Mouse (Mus musculus): ENCODE results near the gene Mex3a. TPM values are rescaled to one million over a fixed set of nuclear protein-coding genes. Genes with fewer than 3 reads are reported as not detected.

The Mex3a gene
- polyA plus RNA-seq, 1 experiment from 2014 or later = 22.5 TPM

DNA sequence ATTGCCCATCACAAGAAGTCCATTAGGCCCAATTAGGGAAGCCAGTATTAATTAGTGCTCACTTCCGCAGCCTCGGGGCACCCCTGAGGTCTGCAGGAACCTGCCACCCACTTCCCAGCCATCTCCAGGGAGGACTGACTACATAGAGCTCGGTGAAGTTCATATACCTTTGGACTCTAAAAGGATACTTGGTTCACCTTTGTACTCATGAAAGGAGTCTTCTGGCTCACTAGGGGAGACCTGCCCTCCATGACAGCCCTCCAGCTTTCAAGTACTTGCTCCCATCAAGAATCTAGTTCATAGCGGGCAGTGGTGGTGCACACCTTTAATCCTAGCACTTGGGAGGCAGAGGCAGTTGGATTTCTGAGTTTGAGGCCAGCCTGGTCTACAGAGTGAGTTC is 13.8 kb upstream of the Mex3a start:
- 78% methylated on average over 4 of the region's 4 CpGs for WGBS
- Histone ChIP-seq H3K9ac (no peak overlapping the region), H3K4me3 (replicated peaks) (no peak overlapping the region), H3K9me3 (replicated peaks) (no peaks in the 10 kb centered on the region), H3K4me1 (peaks cover 50% of the 10 kb centered on the region), H3K27me3 (no peaks in the 10 kb centered on the region), H3K36me3 (peaks cover 8% of the 10 kb centered on the region; the same call in 1 of the 2 replicates), H3K4me2 (replicated peaks) (no peak overlapping the region), H3K27ac (replicated peaks) (no peak overlapping the region)
- ATAC-seq (ENCODE audit: insufficient number of reproducible peaks, low FRiP score, low TSS enrichment, low read depth) = no peak

- H3K4me2 ChIP-seq (replicated peaks) = no peak overlapping the region
- no peak overlapping the region for H3K4me3 ChIP-seq (replicated peaks)
- H3K36me3 ChIP-seq = peaks cover 16% of the 10 kb centered on the region
- 82% methylated on average over 2 of the region's 2 CpGs for whole genome bisulfite sequencing
- no peak overlapping the region for H3K27ac ChIP-seq (replicated peaks)
- H3K4me1 ChIP-seq = peaks cover 33% of the 10 kb centered on the region
- H3K9me3 ChIP-seq (replicated peaks) = no peaks in the 10 kb centered on the region
- H3K9ac ChIP-seq = no peak overlapping the region
- ATAC-seq (ENCODE audit: insufficient number of reproducible peaks, low FRiP score, low TSS enrichment, low read depth) = no peak
- H3K27me3 ChIP-seq = no peaks in the 10 kb centered on the region
Observed at GRCm38 (mm10) chr3:88520078-88520477, 12.1 kb upstream of the Mex3a start.

- ATAC-seq (ENCODE audit: insufficient number of reproducible peaks, low FRiP score, low TSS enrichment, low read depth) = no peak
- no peak overlapping the region for H3K9ac ChIP-seq
- peaks cover 18% of the 10 kb centered on the region for H3K36me3 ChIP-seq
- H3K4me3 ChIP-seq (replicated peaks) = no peak overlapping the region
- no peaks in the 10 kb centered on the region for H3K9me3 ChIP-seq (replicated peaks)
- H3K4me1 ChIP-seq = peaks cover 33% of the 10 kb centered on the region
- 87% methylated on average over 6 of the region's 6 CpGs for WGBS
- H3K27ac ChIP-seq (replicated peaks) = 0 out of 2 replicates have a peak overlapping the region, but pooled peaks have one; percentile 18
- no peaks in the 10 kb centered on the region for H3K27me3 ChIP-seq
- no peak overlapping the region for H3K4me2 ChIP-seq (replicated peaks)
Observed at GRCm38 (mm10) chr3:88521156-88521555, 11.0 kb upstream of the Mex3a start.

DNA sequence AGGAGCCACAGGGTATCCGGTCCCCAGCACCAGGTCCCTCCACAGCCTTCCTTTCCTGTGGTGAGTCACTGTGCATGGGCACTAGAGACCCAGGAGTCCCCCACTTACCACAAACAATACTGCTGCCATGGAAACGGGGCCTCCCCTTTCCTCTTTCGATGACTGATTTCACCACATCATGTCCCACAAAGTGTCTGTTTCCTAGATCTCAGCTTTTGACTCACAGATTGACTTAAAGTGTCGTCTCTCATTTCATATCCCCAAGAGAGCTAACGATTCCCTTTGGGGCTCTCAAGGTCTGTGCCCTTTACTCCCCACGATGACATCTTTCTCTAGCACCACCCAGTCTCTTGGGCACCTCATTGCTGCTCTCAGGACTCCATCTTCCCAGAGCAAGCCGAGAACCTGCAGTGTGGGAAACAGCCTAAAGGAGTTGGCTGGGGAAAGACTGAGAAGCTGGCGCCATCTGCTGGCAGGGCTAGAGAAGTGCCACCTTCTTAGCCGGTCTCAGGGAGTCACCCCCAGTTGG is 10.3 kb upstream of the Mex3a start:
- 30% methylated on average over 9 of the region's 9 CpGs for WGBS

DNA sequence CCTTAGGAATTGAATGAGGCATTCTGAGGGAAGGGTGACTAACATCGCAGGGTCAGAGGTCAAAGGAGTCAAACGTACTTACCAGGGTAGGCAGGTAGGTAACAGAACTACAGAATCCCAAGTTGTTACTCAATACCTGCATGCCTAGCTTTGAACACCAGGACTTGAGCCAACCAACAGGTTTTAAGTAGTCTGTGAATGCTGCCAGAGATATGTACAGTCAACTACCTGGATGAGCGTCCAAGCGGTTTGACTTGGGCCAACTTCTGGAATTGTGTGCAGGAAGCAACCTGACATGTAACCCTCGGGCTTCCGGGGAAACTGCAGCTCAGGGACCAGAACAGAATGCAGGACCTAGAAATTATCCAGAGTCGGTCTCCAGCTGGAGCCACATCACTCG is 9.2 kb upstream of the Mex3a start:
- Histone ChIP-seq H3K27me3 (no peaks in the 10 kb centered on the region), H3K27ac (replicated peaks) (no peak overlapping the region), H3K4me3 (replicated peaks) (no peak overlapping the region), H3K4me2 (replicated peaks) (no peak overlapping the region), H3K9ac (no peak overlapping the region), H3K4me1 (peaks cover 32% of the 10 kb centered on the region), H3K36me3 (peaks cover 18% of the 10 kb centered on the region), H3K9me3 (replicated peaks) (no peaks in the 10 kb centered on the region)
- 84% methylated on average over 8 of the region's 8 CpGs for WGBS
- ATAC-seq (ENCODE audit: insufficient number of reproducible peaks, low FRiP score, low TSS enrichment, low read depth) = no peak

More for the DNA sequence above, 10.3 kb upstream of the Mex3a start:
- Histone ChIP-seq H3K4me3 (replicated peaks) (no peak overlapping the region), H3K27me3 (no peaks in the 10 kb centered on the region), H3K36me3 (peaks cover 18% of the 10 kb centered on the region), H3K9me3 (replicated peaks) (no peaks in the 10 kb centered on the region), H3K4me2 (replicated peaks) (0 out of 2 replicates have a peak overlapping the region, but pooled peaks have one; percentile 3), H3K27ac (replicated peaks) (peak overlapping the region; percentile 65), H3K9ac (no peak overlapping the region), H3K4me1 (peaks cover 26% of the 10 kb centered on the region)
- ATAC-seq (ENCODE audit: insufficient number of reproducible peaks, low FRiP score, low TSS enrichment, low read depth) = peak; percentile 73

DNA sequence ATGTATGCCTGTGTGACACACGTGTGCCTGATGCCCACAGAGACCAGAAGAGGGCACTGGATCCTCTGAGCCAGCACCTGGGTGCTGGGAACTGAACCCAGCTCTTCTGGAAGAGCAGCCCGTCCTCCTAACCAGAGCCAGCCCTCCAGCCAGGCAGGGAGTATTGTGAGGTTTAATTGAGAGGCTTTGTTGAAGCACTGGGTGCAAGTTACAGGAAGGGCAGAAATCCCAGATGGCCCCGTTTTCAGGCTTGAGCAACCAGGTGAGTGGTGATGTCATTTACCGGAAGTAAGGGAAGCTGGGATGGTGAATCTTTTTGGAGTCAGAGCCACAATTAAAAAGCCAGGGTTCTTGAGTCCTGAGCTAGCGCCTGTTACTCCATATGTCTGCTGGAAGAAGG is 7.2 kb upstream of the Mex3a start:
- no peak overlapping the region for H3K4me3 ChIP-seq (replicated peaks)
- 80% methylated on average over 5 of the region's 5 CpGs for WGBS
- H3K9ac ChIP-seq = no peak overlapping the region
- H3K4me1 ChIP-seq = peaks cover 51% of the 10 kb centered on the region
- no peaks in the 10 kb centered on the region for H3K9me3 ChIP-seq (replicated peaks)
- ATAC-seq (ENCODE audit: insufficient number of reproducible peaks, low FRiP score, low TSS enrichment, low read depth) = no peak
- peak overlapping the region; percentile 18; the same call in 1 of the 2 replicates for H3K27ac ChIP-seq (replicated peaks)
- no peaks in the 10 kb centered on the region for H3K27me3 ChIP-seq
- no peak overlapping the region for H3K4me2 ChIP-seq (replicated peaks)
- H3K36me3 ChIP-seq = peaks cover 18% of the 10 kb centered on the region

GRCm38 (mm10) chr3:88526157-88527131 is 5.8 kb upstream of the Mex3a start:
- peaks cover 52% of the 10 kb centered on the region for H3K4me1 ChIP-seq

GRCm38 (mm10) chr3:88527565-88527964 is 4.6 kb upstream of the Mex3a start:
- H3K4me2 ChIP-seq (replicated peaks) = peak overlapping the region; percentile 1
- peaks cover 18% of the 10 kb centered on the region for H3K36me3 ChIP-seq
- 32% methylated on average over 8 of the region's 8 CpGs for WGBS
- peaks cover 43% of the 10 kb centered on the region for H3K4me1 ChIP-seq
- peak overlapping the region; percentile 76 for H3K27ac ChIP-seq (replicated peaks)
- H3K9ac ChIP-seq = 0 out of 2 replicates have a peak overlapping the region, but pooled peaks have one; percentile 26
- H3K4me3 ChIP-seq (replicated peaks) = no peak overlapping the region
- ATAC-seq (ENCODE audit: insufficient number of reproducible peaks, low FRiP score, low TSS enrichment, low read depth) = no peak
- H3K9me3 ChIP-seq (replicated peaks) = no peaks in the 10 kb centered on the region
- no peaks in the 10 kb centered on the region for H3K27me3 ChIP-seq

More at GRCm38 (mm10) chr3:88526157-88527131, 5.8 kb upstream of the Mex3a start:
- peak; percentile 60; the same call in 1 of the 2 replicates for ATAC-seq (ENCODE audit: insufficient number of reproducible peaks, low FRiP score, low TSS enrichment, low read depth)
- Histone ChIP-seq H3K4me2 (replicated peaks) (peak overlapping the region; percentile 32), H3K4me3 (replicated peaks) (no peak overlapping the region), H3K9ac (no peak overlapping the region), H3K9me3 (replicated peaks) (no peaks in the 10 kb centered on the region), H3K27ac (replicated peaks) (0 out of 2 replicates have a peak overlapping the region, but pooled peaks have one; percentile 40), H3K27me3 (no peaks in the 10 kb centered on the region), H3K36me3 (peaks cover 18% of the 10 kb centered on the region)
- 28% methylated on average over 17 of the region's 17 CpGs for WGBS

GRCm38 (mm10) chr3:88528646-88529045 is 3.5 kb upstream of the Mex3a start:
- Histone ChIP-seq H3K9me3 (replicated peaks) (no peaks in the 10 kb centered on the region), H3K27me3 (no peaks in the 10 kb centered on the region), H3K4me2 (replicated peaks) (no peak overlapping the region), H3K36me3 (peaks cover 8% of the 10 kb centered on the region; the same call in 1 of the 2 replicates), H3K27ac (replicated peaks) (no peak overlapping the region), H3K4me3 (replicated peaks) (no peak overlapping the region), H3K9ac (no peak overlapping the region), H3K4me1 (peaks cover 47% of the 10 kb centered on the region)
- 78% methylated on average over 11 of the region's 11 CpGs for WGBS
- ATAC-seq (ENCODE audit: insufficient number of reproducible peaks, low FRiP score, low TSS enrichment, low read depth) = no peak

- Histone ChIP-seq H3K27me3 (no peaks in the 10 kb centered on the region), H3K4me1 (peaks cover 54% of the 10 kb centered on the region), H3K27ac (replicated peaks) (peak overlapping the region; percentile 99), H3K4me2 (replicated peaks) (peak overlapping the region; percentile 73), H3K36me3 (peaks cover 6% of the 10 kb centered on the region; the same call in 1 of the 2 replicates), H3K4me3 (replicated peaks) (peak overlapping the region; percentile 86), H3K9me3 (replicated peaks) (no peaks in the 10 kb centered on the region), H3K9ac (no peak overlapping the region; the same call in 1 of the 2 replicates)
- WGBS = 32% methylated on average over 7 of the region's 7 CpGs
- no peak for ATAC-seq (ENCODE audit: insufficient number of reproducible peaks, low FRiP score, low TSS enrichment, low read depth)
Observed at GRCm38 (mm10) chr3:88529204-88530000, 2.8 kb upstream of the Mex3a start.
